Mouse (Mus musculus) thymus, postnatal 14 days (tissue): ENCODE data around the gene Zfp760.
A peak's percentile ranks its signal among the peaks of the same experiment; 100 is the strongest.
"Not testable (repeated sequence)": the region's sequence is repeated elsewhere in the genome, so short reads cannot be mapped to it uniquely, and the experiment has no call there.

ENCODE experiments used
- DNase-seq: peaks from one replicate; pipeline ENCODE4 v3.0.0; 2021

The Zfp760 gene

GRCm38 (mm10) chr17:21707343-21707996 is at the start of gene Zfp760:
Gene Zfp760 (plus strand): TSS chr17:21707741.
- peak; percentile 46 for DNase-seq

GRCm38 (mm10) chr17:21678826-21679225 is 28.7 kb upstream of the Zfp760 start:
- not testable (repeated sequence) for DNase-seq

DNA sequence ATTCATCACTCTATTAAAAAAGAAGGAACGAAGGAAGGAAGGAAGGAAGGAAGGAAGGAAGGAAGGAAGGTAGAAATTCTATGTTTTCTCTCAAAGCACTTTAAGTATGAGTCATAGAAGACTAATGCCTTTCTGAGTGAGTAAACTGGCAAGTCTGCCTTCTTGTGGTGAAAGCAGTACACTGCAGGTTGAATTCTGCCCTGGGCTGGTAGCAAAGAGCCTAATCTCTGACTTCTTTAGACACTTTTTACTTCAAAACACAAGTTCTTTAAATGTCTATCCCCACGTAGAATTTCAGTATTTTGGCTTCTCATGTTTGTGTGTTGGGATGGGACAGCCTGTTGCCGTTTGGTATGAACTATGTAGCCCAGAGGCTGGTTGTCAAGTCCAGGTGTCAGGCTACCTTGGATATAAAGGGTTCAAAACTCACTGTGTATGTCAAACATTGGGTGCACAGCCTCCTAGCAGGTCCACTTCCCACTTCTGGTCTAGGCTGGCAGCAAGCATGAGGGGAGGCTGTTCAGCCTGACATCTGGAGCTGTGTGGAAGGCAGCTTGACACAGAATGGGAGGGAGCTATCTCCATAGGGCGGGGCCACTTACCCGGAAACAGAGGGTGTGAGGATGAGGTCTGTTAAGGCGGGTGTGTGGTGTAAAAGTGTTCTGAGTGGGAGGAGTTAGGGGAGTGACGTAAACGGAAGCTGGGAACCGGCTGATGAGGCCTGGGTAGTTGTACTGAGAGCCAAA is 28.1 kb upstream of the Zfp760 start:
- DNase-seq: peak; percentile 93

DNA sequence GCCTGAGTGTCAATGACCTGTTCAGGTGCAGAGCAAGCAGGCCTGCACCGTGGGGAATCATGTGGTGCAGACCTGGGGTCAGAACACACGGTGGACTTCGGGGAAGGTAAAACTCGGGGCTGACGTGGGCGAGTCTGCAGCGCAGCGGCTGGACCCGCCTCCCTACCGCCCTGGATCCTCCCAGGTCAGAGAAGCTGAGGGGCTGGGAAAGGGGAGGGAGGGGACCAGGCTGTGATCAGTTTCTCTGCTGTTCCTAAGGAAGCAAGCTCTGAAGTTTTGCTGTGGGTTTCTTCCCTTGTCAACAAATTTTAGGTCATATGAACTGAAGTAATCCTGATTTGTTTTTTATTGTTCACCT is 27.5 kb upstream of the Zfp760 start:
- DNase-seq: not testable (repeated sequence)

GRCm38 (mm10) chr17:21691560-21691959 is 16.0 kb upstream of the Zfp760 start, which contains the start of gene Gm10226:
Gene Gm10226 (plus strand): TSS chr17:21691860.
- DNase-seq: no peak

GRCm38 (mm10) chr17:21693342-21693741 is 14.2 kb upstream of the Zfp760 start:
- DNase-seq: no peak

DNA sequence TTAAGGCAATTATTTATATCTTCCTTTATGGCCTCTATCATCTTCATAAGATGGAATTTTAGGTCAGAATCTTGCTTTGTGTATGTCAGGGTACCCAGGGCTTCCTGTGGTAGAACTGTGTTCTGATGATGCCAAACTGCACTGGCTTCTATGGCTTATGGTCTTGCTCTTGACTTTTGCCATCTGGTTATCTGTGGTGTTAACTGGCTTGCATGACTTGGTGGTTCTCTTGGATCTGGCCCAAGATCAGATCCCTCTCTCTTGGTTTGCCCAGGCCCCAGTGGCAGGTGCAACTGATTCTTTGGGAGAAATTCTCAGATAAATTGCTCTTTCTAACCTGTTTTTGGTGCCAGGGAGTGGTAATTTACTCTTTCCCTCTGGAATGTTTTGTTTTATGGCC is 11.5 kb upstream of the Zfp760 start:
- DNase-seq: no peak

- no peak for DNase-seq
These were observed 5.0 kb upstream of the Zfp760 start for GRCm38 (mm10) chr17:21702281-21703240.

DNA sequence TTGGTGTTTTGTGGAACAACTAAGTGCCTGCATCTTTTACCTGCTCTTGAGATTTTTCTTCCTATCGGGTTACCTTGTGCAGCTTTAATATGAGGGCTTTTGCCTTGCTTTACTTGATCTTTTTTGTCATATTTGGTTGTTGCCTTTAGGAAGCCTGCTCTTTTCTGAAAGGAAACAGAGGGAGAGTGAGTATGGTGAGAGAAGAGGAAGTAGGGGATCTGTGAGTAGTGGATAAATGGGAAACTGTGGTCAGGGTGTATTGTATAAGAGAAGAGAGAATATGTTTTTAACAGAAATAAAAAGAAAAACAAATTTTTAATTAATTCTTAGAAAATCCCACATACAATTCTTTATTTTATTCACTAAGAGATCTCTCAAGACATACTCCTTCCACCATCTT is 4.1 kb upstream of the Zfp760 start:
- DNase-seq: no peak

DNA sequence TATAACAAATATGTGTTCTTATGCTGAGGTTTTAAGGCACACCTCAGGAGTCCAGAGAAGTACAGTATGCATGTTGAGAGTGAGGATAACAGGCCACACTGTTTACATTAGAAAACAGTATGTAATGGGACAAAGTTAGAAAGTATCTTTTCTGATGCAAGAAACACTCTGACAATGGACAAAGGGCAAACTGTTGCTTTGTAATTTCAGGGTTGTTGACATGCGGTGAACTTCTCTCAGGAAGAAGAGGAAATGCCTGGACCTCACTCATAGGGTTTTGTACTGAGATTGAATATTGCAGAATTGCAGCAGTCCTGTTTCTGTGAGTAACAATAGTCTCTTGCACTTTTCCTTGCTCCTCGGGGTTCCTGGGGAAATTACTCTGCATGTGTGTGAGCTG is 860 bp downstream of the Zfp760 start:
- DNase-seq: no peak

DNA sequence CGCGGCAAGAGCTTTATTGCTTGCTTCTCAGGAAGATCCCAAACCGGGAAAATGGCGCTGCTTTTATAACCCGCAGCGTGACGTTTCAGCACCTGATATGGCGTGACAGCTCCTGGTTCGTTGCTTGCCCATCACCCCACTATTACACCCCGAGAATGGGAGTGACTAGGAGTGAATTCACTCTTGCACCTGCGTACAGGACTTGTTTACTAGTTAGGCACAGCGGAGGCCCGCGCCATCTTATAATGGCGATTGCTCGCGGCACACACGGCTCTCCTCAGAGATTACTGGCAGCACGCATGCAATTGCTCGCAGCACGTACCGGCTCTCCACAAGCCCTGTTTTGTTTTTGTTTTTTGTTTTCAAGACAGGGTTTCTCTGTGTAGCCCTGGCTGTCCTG is 23.0 kb downstream of the Zfp760 start, which contains the start of gene Zfp229:
Gene Zfp229 (plus strand): TSS at position 301 of the 400 bp plus-strand sequence.
- DNase-seq: not testable (repeated sequence)

DNA sequence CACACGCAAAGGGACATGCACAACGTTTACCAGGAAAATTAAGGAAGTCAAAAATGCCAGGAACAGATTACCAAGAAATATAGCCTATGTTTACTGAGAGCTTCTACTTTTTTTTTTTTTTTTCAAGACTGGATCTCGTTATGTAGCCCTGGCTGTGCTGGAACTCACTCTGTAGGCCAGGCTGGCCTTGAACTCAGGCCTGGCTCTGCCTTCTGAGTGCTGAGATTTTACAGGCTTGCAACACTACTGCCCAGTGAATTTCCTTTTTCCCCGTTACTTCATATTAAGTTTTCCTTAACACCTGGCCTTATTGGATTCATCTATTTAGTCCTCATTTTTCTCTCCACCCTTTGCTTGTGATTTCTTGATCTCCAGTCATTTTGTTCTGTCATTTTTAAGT is 25.5 kb downstream of the Zfp760 start:
- DNase-seq: no peak

DNA sequence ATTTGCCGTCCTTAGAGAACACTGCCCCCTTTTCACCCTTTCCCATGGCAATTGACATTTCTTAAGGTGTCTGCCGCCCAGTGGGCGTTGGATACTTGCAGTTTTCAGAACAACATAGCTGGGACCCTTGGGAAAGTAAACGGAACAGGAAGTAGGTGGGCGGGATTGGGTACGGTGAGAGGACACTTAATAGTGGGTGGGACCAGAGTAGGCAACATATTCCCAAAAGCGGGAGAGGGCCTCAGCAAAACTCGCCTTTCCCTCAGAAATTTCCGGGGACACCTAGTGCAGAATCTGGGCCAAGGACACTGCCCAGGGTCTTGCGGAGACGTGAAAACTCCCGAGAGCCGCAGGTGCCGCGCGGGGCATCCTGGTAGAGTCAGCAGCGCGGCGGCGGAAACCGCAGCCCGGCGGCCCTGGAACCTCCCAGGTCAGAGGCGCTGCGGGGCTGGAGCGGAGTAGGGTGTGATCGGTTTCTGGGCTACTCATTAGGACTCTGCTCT is 26.0 kb downstream of the Zfp760 start:
- DNase-seq: peak; percentile 77

DNA sequence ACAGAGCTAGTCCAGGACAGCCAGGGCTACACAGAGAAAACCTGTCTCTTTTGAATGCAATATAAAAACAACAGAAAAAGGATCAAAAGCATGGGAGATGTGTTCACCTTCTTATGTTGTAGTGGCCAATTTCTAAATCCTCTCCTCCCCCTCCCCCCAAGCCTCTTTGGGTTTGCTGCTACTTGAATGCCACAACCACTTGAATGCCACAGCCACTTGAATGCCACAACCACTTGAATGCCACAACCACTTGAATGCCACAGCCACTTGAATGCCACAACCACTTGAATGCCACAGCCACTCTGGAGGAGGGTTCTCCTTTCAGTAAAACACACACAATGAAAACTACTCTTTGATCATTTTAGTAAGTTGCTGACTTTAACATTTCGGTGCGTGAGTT is 45.2 kb downstream of the Zfp760 start:
- no peak for DNase-seq

GRCm38 (mm10) chr17:21753342-21754208 is 46.0 kb downstream of the Zfp760 start:
- no peak for DNase-seq

GRCm38 (mm10) chr17:21770336-21770735 is 62.8 kb downstream of the Zfp760 start:
- DNase-seq: no peak
